Mouse (Mus musculus): ENCODE measurements around the gene Snx14. TPM values are rescaled to one million over a fixed set of nuclear protein-coding genes. Genes with fewer than 3 reads are reported as not detected.

Snx14 gene
- polyA plus RNA-seq (2012; rRNA removed): 42.9 and 46.7 TPM in 2 replicates

GRCm38 (mm10) chr9:88438555-88439237, at the start of gene Snx14:
Snx14 (minus strand) TSS chr9:88438958.

GRCm38 (mm10) chr9:88482230-88482828, 43.6 kb upstream of the Snx14 start, which contains the start of gene Syncrip:
Syncrip (minus strand) TSS chr9:88482574.

GRCm38 (mm10) chr9:88326930-88327901, 111.5 kb downstream of the Snx14 start, which contains the start of gene Nt5e:
Nt5e (plus strand) TSS chr9:88327197.

Other genes starting within 250 kb of the Snx14 start
- gene Nt5e, start 111.8 kb downstream of the Snx14 start, polyA plus RNA-seq (2012; rRNA removed): 1.7 and 1.8 TPM in 2 replicates
- gene Gm20537, start 17.7 kb upstream of the Snx14 start, polyA plus RNA-seq (2012; rRNA removed): 0.37 and 1.5 TPM in 2 replicates
- 36.0 and 48.3 TPM in 2 replicates for gene Syncrip, start 43.6 kb upstream of the Snx14 start, polyA plus RNA-seq (2012; rRNA removed)
- gene Zfp949, start 109.1 kb upstream of the Snx14 start, polyA plus RNA-seq (2012; rRNA removed): 13.3 and 14.5 TPM in 2 replicates
- 0.13 and 0.25 TPM in 2 replicates for gene Trim43a, start 141.9 kb upstream of the Snx14 start, polyA plus RNA-seq (2012; rRNA removed)